Mouse (Mus musculus): Measurements from ENCODE around the gene Glp2r. TPM values are rescaled to one million over a fixed set of nuclear protein-coding genes. Genes with fewer than 3 reads are reported as not detected.
A peak's percentile ranks its signal among the peaks of the same experiment; 100 is the strongest.

Gene Glp2r
- 0.18 TPM in 1 of 2 replicates, not detected in the other for polyA plus RNA-seq (2014; fragmentation: Nextera tagmentation; extraction: Ambion mirVana)

DNA sequence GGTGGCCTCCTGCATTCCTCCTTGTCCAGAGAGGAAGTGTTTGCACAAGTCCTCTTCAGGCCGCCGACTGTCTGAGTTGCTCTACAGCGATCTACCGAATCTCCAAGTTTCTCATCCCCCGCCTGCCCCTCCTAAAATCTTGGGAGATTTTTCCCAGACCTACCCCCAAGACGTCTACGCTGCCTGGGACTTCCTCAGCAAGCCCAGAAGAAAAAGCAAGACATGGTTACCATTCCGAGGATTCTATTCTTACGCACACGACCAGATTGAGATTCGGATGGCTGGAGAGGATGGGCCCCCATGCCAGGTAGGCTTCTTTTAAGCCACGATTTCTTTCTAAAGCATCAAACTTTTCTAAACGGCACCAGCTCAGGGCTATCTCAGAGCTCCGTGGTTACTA, at the start of gene Glp2r:
Gene Glp2r, minus strand, starts transcription at position 101 of the 400 bp plus-strand sequence.
- Histone ChIP-seq H3K9me3 (replicated peaks; ENCODE audit: control insufficient read depth, low read length) (no peaks in the 10 kb centered on the region), H3K4me1 (ENCODE audit: control insufficient read depth, insufficient read depth, low read length) (no peaks in the 10 kb centered on the region), H3K4me3 (ENCODE audit: low read depth, low read length) (no peak within 1 kb of the TSS), H3K9ac (replicated peaks; ENCODE audit: low read length) (no peak within 1 kb of the TSS), H3K36me3 (replicated peaks; ENCODE audit: control insufficient read depth, insufficient read depth, low read depth, low read length) (no peaks in the 10 kb centered on the region), H3K27ac (replicated peaks; ENCODE audit: low read depth, low read length) (no peak within 1 kb of the TSS), H3K4me2 (ENCODE audit: low read depth, low read length) (no peak within 1 kb of the TSS), H3K27me3 (ENCODE audit: control insufficient read depth, insufficient read depth, low read length) (no peaks in the 10 kb centered on the region)
- no peak for DNase-seq (ENCODE audit: low spot score)
- WGBS = 82% methylated on average over 14 of the region's 14 CpGs
- ATAC-seq (replicated peaks; ENCODE audit: insufficient number of reproducible peaks, low FRiP score, low TSS enrichment, low read depth) = no peak

DNA sequence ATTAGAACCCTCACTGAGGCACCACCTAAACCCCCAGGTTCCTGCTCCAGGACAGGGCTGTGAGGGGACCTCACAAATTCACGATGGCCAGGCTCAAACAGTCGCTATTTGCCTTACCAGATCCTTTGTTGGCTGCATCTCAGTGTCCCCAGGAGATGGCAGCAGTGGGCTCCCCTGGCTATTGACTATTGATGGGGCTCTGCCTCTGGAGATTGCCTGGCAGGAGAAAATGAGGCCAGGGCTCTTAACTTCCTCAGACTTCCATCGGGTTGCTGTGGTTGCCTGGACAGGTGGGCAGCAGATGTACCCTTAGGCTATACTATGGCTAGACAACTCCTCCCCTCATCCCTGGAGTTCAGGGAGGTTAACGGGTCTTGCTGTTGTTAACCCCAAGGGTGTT, 49.3 kb upstream of the Glp2r start:
- Histone ChIP-seq H3K4me1 (ENCODE audit: control insufficient read depth, insufficient read depth, low read length) (no peaks in the 10 kb centered on the region), H3K27me3 (ENCODE audit: control insufficient read depth, insufficient read depth, low read length) (no peaks in the 10 kb centered on the region), H3K4me2 (ENCODE audit: low read depth, low read length) (no peak overlapping the region), H3K36me3 (replicated peaks; ENCODE audit: control insufficient read depth, insufficient read depth, low read depth, low read length) (no peaks in the 10 kb centered on the region), H3K9me3 (replicated peaks; ENCODE audit: control insufficient read depth, low read length) (no peaks in the 10 kb centered on the region), H3K4me3 (ENCODE audit: low read depth, low read length) (no peak overlapping the region), H3K27ac (replicated peaks; ENCODE audit: low read depth, low read length) (no peak overlapping the region), H3K9ac (replicated peaks; ENCODE audit: low read length) (no peak overlapping the region)
- ATAC-seq (replicated peaks; ENCODE audit: insufficient number of reproducible peaks, low FRiP score, low TSS enrichment, low read depth) (no peak), DNase-seq (ENCODE audit: low spot score) (peak; percentile 71)
- 14% methylated on average over 4 of the region's 4 CpGs for WGBS

DNA sequence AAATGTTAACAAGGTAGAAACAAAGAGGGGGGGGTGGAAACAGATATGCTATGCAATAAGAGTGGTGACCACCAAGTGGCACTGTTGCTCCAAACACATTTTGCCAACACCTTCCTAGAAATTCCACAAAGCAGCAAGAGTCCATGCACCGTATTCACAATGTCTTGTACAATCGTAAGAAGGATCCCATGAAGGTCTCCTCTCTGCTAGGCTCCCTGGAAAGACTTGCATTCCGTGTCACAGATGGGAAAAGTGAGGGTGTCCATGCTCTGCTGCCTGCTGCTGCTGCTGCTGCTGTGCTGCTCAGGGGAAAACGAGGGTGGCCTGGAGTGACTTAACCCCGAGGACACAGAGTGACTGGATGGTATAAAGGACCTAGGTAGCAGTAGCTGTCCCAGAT, 48.7 kb upstream of the Glp2r start:
- H3K4me2 ChIP-seq (ENCODE audit: low read depth, low read length) = peak overlapping the region; percentile 29
- no peak overlapping the region; the same call in 1 of the 2 replicates for H3K9ac ChIP-seq (replicated peaks; ENCODE audit: low read length)
- H3K27ac ChIP-seq (replicated peaks; ENCODE audit: low read depth, low read length) = no peak overlapping the region

GRCm38 (mm10) chr11:67811535-67811934, 40.6 kb upstream of the Glp2r start:
- no peaks in the 10 kb centered on the region for H3K36me3 ChIP-seq (replicated peaks; ENCODE audit: control insufficient read depth, insufficient read depth, low read depth, low read length)
- 83% methylated on average over 6 of the region's 6 CpGs for WGBS
- H3K9me3 ChIP-seq (replicated peaks; ENCODE audit: control insufficient read depth, low read length) = no peaks in the 10 kb centered on the region
- no peak overlapping the region for H3K4me2 ChIP-seq (ENCODE audit: low read depth, low read length)
- no peak overlapping the region for H3K9ac ChIP-seq (replicated peaks; ENCODE audit: low read length)
- ATAC-seq (replicated peaks; ENCODE audit: insufficient number of reproducible peaks, low FRiP score, low TSS enrichment, low read depth) (no peak), DNase-seq (ENCODE audit: low spot score) (no peak)
- no peak overlapping the region for H3K27ac ChIP-seq (replicated peaks; ENCODE audit: low read depth, low read length)
- H3K27me3 ChIP-seq (ENCODE audit: control insufficient read depth, insufficient read depth, low read length) = no peaks in the 10 kb centered on the region
- H3K4me1 ChIP-seq (ENCODE audit: control insufficient read depth, insufficient read depth, low read length) = no peaks in the 10 kb centered on the region
- no peak overlapping the region for H3K4me3 ChIP-seq (ENCODE audit: low read depth, low read length)

More for the DNA sequence above, 48.7 kb upstream of the Glp2r start:
- DNase-seq (ENCODE audit: low spot score) (peak; percentile 65), ATAC-seq (replicated peaks; ENCODE audit: insufficient number of reproducible peaks, low FRiP score, low TSS enrichment, low read depth) (no peak)
- Histone ChIP-seq H3K36me3 (replicated peaks; ENCODE audit: control insufficient read depth, insufficient read depth, low read depth, low read length) (no peaks in the 10 kb centered on the region), H3K4me3 (ENCODE audit: low read depth, low read length) (no peak overlapping the region), H3K27me3 (ENCODE audit: control insufficient read depth, insufficient read depth, low read length) (no peaks in the 10 kb centered on the region), H3K4me1 (ENCODE audit: control insufficient read depth, insufficient read depth, low read length) (no peaks in the 10 kb centered on the region), H3K9me3 (replicated peaks; ENCODE audit: control insufficient read depth, low read length) (no peaks in the 10 kb centered on the region)
- 14% methylated on average over 5 of the region's 5 CpGs for WGBS

DNA sequence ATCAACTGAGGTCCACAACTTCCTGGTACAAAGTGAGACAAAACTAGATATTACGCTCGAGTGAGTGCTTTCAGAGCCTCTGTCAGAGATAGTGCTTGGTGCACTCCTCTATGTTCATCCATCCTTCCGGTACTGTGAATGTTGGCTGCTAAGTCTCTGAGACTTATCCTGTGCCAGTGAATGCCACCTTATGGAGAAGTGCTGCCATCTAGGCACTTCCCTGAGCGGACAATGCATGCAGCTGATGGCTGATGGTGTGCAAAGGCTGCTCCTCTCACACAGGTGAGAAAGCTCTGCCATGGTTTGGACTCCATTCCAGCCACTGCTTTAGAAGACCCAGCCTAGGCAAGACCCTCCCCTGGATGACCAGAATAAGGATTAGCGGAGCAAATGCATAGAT, 37.1 kb upstream of the Glp2r start:
- Histone ChIP-seq H3K4me2 (ENCODE audit: low read depth, low read length) (no peak overlapping the region), H3K9ac (replicated peaks; ENCODE audit: low read length) (no peak overlapping the region), H3K4me1 (ENCODE audit: control insufficient read depth, insufficient read depth, low read length) (no peaks in the 10 kb centered on the region), H3K27ac (replicated peaks; ENCODE audit: low read depth, low read length) (no peak overlapping the region), H3K4me3 (ENCODE audit: low read depth, low read length) (no peak overlapping the region), H3K36me3 (replicated peaks; ENCODE audit: control insufficient read depth, insufficient read depth, low read depth, low read length) (no peaks in the 10 kb centered on the region), H3K27me3 (ENCODE audit: control insufficient read depth, insufficient read depth, low read length) (no peaks in the 10 kb centered on the region), H3K9me3 (replicated peaks; ENCODE audit: control insufficient read depth, low read length) (no peaks in the 10 kb centered on the region)
- DNase-seq (ENCODE audit: low spot score) (no peak), ATAC-seq (replicated peaks; ENCODE audit: insufficient number of reproducible peaks, low FRiP score, low TSS enrichment, low read depth) (no peak)
- WGBS = 87% methylated on average over 5 of the region's 5 CpGs

GRCm38 (mm10) chr11:67806832-67807597, 36.1 kb upstream of the Glp2r start:
- no peak overlapping the region for H3K27ac ChIP-seq (replicated peaks; ENCODE audit: low read depth, low read length)
- H3K4me1 ChIP-seq (ENCODE audit: control insufficient read depth, insufficient read depth, low read length) = no peaks in the 10 kb centered on the region
- H3K36me3 ChIP-seq (replicated peaks; ENCODE audit: control insufficient read depth, insufficient read depth, low read depth, low read length) = no peaks in the 10 kb centered on the region
- no peak overlapping the region for H3K4me3 ChIP-seq (ENCODE audit: low read depth, low read length)
- no peak for ATAC-seq (replicated peaks; ENCODE audit: insufficient number of reproducible peaks, low FRiP score, low TSS enrichment, low read depth)
- no peaks in the 10 kb centered on the region for H3K27me3 ChIP-seq (ENCODE audit: control insufficient read depth, insufficient read depth, low read length)
- no peak for DNase-seq (ENCODE audit: low spot score)
- no peaks in the 10 kb centered on the region for H3K9me3 ChIP-seq (replicated peaks; ENCODE audit: control insufficient read depth, low read length)
- 85% methylated on average over 11 of the region's 11 CpGs for WGBS
- no peak overlapping the region for H3K9ac ChIP-seq (replicated peaks; ENCODE audit: low read length)
- H3K4me2 ChIP-seq (ENCODE audit: low read depth, low read length) = no peak overlapping the region

- WGBS = 97% methylated on average over 1 of the region's 1 CpGs
- Histone ChIP-seq H3K27ac (replicated peaks; ENCODE audit: low read depth, low read length) (no peak overlapping the region), H3K4me1 (ENCODE audit: control insufficient read depth, insufficient read depth, low read length) (no peaks in the 10 kb centered on the region), H3K36me3 (replicated peaks; ENCODE audit: control insufficient read depth, insufficient read depth, low read depth, low read length) (no peaks in the 10 kb centered on the region), H3K4me2 (ENCODE audit: low read depth, low read length) (no peak overlapping the region), H3K9me3 (replicated peaks; ENCODE audit: control insufficient read depth, low read length) (no peaks in the 10 kb centered on the region), H3K4me3 (ENCODE audit: low read depth, low read length) (no peak overlapping the region), H3K9ac (replicated peaks; ENCODE audit: low read length) (no peak overlapping the region), H3K27me3 (ENCODE audit: control insufficient read depth, insufficient read depth, low read length) (no peaks in the 10 kb centered on the region)
- ATAC-seq (replicated peaks; ENCODE audit: insufficient number of reproducible peaks, low FRiP score, low TSS enrichment, low read depth) (no peak), DNase-seq (ENCODE audit: low spot score) (no peak)
Measured at GRCm38 (mm10) chr11:67805538-67805937, 34.6 kb upstream of the Glp2r start.

GRCm38 (mm10) chr11:67801169-67801568, 30.2 kb upstream of the Glp2r start:
- H3K9me3 ChIP-seq (replicated peaks; ENCODE audit: control insufficient read depth, low read length) = no peaks in the 10 kb centered on the region
- DNase-seq (ENCODE audit: low spot score) (no peak), ATAC-seq (replicated peaks; ENCODE audit: insufficient number of reproducible peaks, low FRiP score, low TSS enrichment, low read depth) (no peak)
- no peaks in the 10 kb centered on the region for H3K36me3 ChIP-seq (replicated peaks; ENCODE audit: control insufficient read depth, insufficient read depth, low read depth, low read length)
- H3K27me3 ChIP-seq (ENCODE audit: control insufficient read depth, insufficient read depth, low read length) = no peaks in the 10 kb centered on the region
- WGBS = 76% methylated on average over 8 of the region's 8 CpGs
- H3K4me3 ChIP-seq (ENCODE audit: low read depth, low read length) = no peak overlapping the region
- no peak overlapping the region for H3K27ac ChIP-seq (replicated peaks; ENCODE audit: low read depth, low read length)
- no peaks in the 10 kb centered on the region for H3K4me1 ChIP-seq (ENCODE audit: control insufficient read depth, insufficient read depth, low read length)
- no peak overlapping the region for H3K4me2 ChIP-seq (ENCODE audit: low read depth, low read length)
- H3K9ac ChIP-seq (replicated peaks; ENCODE audit: low read length) = no peak overlapping the region

Data from embryonic facial prominence, embryonic 11.5 days (tissue).